Mouse (Mus musculus): ENCODE results near the gene Hmga2. TPM values are rescaled to one million over a fixed set of nuclear protein-coding genes. Genes with fewer than 3 reads are reported as not detected.

Hmga2 gene
- total and polyA plus RNA-seq, 2 experiments from 2014 or later, result 0.30 to 0.99 TPM

DNA sequence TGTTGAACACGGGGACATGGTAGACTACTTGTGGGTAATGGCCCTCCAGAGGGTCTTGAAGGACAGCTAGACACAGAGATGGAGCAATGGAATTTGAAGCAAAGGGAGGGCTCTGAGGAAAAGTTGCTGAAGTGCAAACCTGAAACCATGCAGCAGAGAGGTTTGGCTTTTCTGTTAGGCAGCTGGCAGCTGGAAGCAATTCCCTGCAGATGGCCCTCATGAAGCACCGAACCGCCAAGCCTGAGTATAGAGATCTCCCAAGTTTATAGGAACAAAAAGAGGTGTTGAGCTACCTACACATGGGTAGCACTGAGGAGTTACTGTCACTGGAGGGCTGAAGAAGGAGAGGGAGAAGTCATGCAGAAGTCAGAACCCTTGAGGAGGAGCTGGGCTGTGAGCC, 13.3 kb upstream of the Hmga2 start:
- Histone ChIP-seq H3K27me3 (ENCODE audit: insufficient read depth, low read length) (no peaks in the 10 kb centered on the region), H3K9me3 (ENCODE audit: low read length) (no peaks in the 10 kb centered on the region; the same call in 1 of the 2 replicates), H3K4me1 (ENCODE audit: insufficient read depth, low read length) (no peaks in the 10 kb centered on the region), H3K36me3 (ENCODE audit: insufficient read depth, low read length) (no peaks in the 10 kb centered on the region), H3K9ac (replicated peaks; ENCODE audit: low read length, poor library complexity, severe bottlenecking) (no peak overlapping the region), H3K4me2 (ENCODE audit: low read depth, low read length, poor library complexity, severe bottlenecking) (no peak overlapping the region), H3K27ac (ENCODE audit: low read depth, low read length) (no peak overlapping the region), H3K4me3 (ENCODE audit: low read depth, low read length) (no peak overlapping the region)
- ATAC-seq (ENCODE audit: low FRiP score) (no peak), DNase-seq (ENCODE audit: low spot score) (no peak)
- no peak for TF ChIP-seq CTCF (IDR thresholded peaks at IDR 0.05)
- WGBS, result 88% methylated on average over 3 of the region's 3 CpGs

DNA sequence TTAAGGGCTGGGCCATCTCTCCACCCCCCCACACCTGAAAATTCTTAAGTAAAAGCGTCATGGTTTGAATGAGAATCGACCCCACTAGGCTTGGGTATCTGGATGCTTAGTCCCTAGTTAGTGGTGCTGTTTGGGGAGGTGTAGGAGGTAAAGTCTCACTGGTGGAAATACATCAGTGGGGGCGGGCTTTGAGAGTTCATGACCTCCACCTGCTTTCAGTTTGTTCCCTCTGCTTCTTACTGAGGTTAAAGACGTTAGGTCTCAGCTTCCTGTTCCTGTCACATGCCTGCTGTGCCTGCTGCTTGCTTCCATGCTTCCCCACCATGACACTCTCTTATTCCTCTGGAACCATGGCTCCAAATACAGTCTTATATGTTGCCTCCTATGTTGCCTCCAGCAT, 12.3 kb upstream of the Hmga2 start:
- TF ChIP-seq CTCF (IDR thresholded peaks at IDR 0.05), result no peak
- Histone ChIP-seq H3K4me2 (ENCODE audit: low read depth, low read length, poor library complexity, severe bottlenecking) (no peak overlapping the region), H3K9ac (replicated peaks; ENCODE audit: low read length, poor library complexity, severe bottlenecking) (no peak overlapping the region), H3K27me3 (ENCODE audit: insufficient read depth, low read length) (no peaks in the 10 kb centered on the region), H3K9me3 (ENCODE audit: low read length) (no peaks in the 10 kb centered on the region; the same call in 1 of the 2 replicates), H3K4me1 (ENCODE audit: insufficient read depth, low read length) (no peaks in the 10 kb centered on the region), H3K27ac (ENCODE audit: low read depth, low read length) (no peak overlapping the region), H3K4me3 (ENCODE audit: low read depth, low read length) (no peak overlapping the region), H3K36me3 (ENCODE audit: insufficient read depth, low read length) (no peaks in the 10 kb centered on the region)
- ATAC-seq (ENCODE audit: low FRiP score), result no peak
- 76% methylated on average over 4 of the region's 4 CpGs for WGBS
- DNase-seq (ENCODE audit: low spot score), result no peak

GRCm38 (mm10) chr10:120487881-120488280, 11.6 kb upstream of the Hmga2 start:
- TF ChIP-seq CTCF (IDR thresholded peaks at IDR 0.05), result no peak
- Histone ChIP-seq H3K9me3 (ENCODE audit: low read length) (no peaks in the 10 kb centered on the region; the same call in 1 of the 2 replicates), H3K4me3 (ENCODE audit: low read depth, low read length) (no peak overlapping the region), H3K27ac (ENCODE audit: low read depth, low read length) (no peak overlapping the region), H3K9ac (replicated peaks; ENCODE audit: low read length, poor library complexity, severe bottlenecking) (no peak overlapping the region), H3K4me1 (ENCODE audit: insufficient read depth, low read length) (no peaks in the 10 kb centered on the region), H3K36me3 (ENCODE audit: insufficient read depth, low read length) (no peaks in the 10 kb centered on the region), H3K4me2 (ENCODE audit: low read depth, low read length, poor library complexity, severe bottlenecking) (no peak overlapping the region), H3K27me3 (ENCODE audit: insufficient read depth, low read length) (no peaks in the 10 kb centered on the region)
- ATAC-seq (ENCODE audit: low FRiP score) (no peak), DNase-seq (ENCODE audit: low spot score) (no peak)
- 100% methylated on average over 1 of the region's 1 CpGs for WGBS

GRCm38 (mm10) chr10:120485461-120485860, 9.2 kb upstream of the Hmga2 start:
- 0 out of 2 replicates have a peak, but pooled peaks cover 3% of the 10 kb centered on the region for H3K27me3 ChIP-seq (ENCODE audit: insufficient read depth, low read length)
- no peak overlapping the region for H3K4me2 ChIP-seq (ENCODE audit: low read depth, low read length, poor library complexity, severe bottlenecking)
- 76% methylated on average over 1 of the region's 1 CpGs for WGBS
- H3K27ac ChIP-seq (ENCODE audit: low read depth, low read length), result no peak overlapping the region
- ATAC-seq (ENCODE audit: low FRiP score) (no peak), DNase-seq (ENCODE audit: low spot score) (no peak)
- no peaks in the 10 kb centered on the region for H3K36me3 ChIP-seq (ENCODE audit: insufficient read depth, low read length)
- no peak overlapping the region for H3K9ac ChIP-seq (replicated peaks; ENCODE audit: low read length, poor library complexity, severe bottlenecking)
- TF ChIP-seq CTCF (IDR thresholded peaks at IDR 0.05), result no peak
- H3K4me1 ChIP-seq (ENCODE audit: insufficient read depth, low read length), result no peaks in the 10 kb centered on the region
- H3K9me3 ChIP-seq (ENCODE audit: low read length), result no peaks in the 10 kb centered on the region; the same call in 1 of the 2 replicates
- H3K4me3 ChIP-seq (ENCODE audit: low read depth, low read length), result no peak overlapping the region

DNA sequence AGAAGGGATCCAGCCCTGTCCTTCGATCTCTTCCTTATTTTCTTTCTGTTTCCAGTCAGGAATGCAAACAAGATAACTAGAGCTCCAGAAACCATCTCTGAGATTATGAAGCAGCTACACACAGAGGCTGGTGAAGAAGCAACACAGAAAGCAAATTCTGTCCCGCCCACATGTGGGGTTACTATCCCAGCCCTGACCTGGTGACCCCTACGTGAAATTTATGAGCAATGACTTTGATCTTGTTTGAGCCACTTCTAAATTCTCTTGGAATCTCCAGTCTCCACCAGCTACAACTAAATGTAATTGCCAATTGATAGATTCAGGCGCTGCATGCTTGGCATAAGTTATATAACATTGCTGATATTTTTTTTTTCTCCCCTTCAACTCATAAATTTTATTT, 7.9 kb upstream of the Hmga2 start:
- Histone ChIP-seq H3K4me2 (ENCODE audit: low read depth, low read length, poor library complexity, severe bottlenecking) (no peak overlapping the region), H3K4me3 (ENCODE audit: low read depth, low read length) (no peak overlapping the region), H3K36me3 (ENCODE audit: insufficient read depth, low read length) (no peaks in the 10 kb centered on the region), H3K9me3 (ENCODE audit: low read length) (no peaks in the 10 kb centered on the region; the same call in 1 of the 2 replicates), H3K9ac (replicated peaks; ENCODE audit: low read length, poor library complexity, severe bottlenecking) (no peak overlapping the region), H3K27me3 (ENCODE audit: insufficient read depth, low read length) (0 out of 2 replicates have a peak, but pooled peaks cover 3% of the 10 kb centered on the region), H3K27ac (ENCODE audit: low read depth, low read length) (no peak overlapping the region), H3K4me1 (ENCODE audit: insufficient read depth, low read length) (no peaks in the 10 kb centered on the region)
- WGBS, result 81% methylated on average over 4 of the region's 4 CpGs
- DNase-seq (ENCODE audit: low spot score), result no peak
- ATAC-seq (ENCODE audit: low FRiP score), result no peak
- no peak for TF ChIP-seq CTCF (IDR thresholded peaks at IDR 0.05)

- Histone ChIP-seq H3K9ac (replicated peaks; ENCODE audit: low read length, poor library complexity, severe bottlenecking) (no peak overlapping the region), H3K4me2 (ENCODE audit: low read depth, low read length, poor library complexity, severe bottlenecking) (peak overlapping the region; percentile 88; the same call in 1 of the 2 replicates), H3K27me3 (ENCODE audit: insufficient read depth, low read length) (peaks cover 23% of the 10 kb centered on the region), H3K4me1 (ENCODE audit: insufficient read depth, low read length) (peaks cover 16% of the 10 kb centered on the region), H3K27ac (ENCODE audit: low read depth, low read length) (no peak overlapping the region), H3K36me3 (ENCODE audit: insufficient read depth, low read length) (no peaks in the 10 kb centered on the region), H3K9me3 (ENCODE audit: low read length) (no peaks in the 10 kb centered on the region), H3K4me3 (ENCODE audit: low read depth, low read length) (no peak overlapping the region)
- DNase-seq (ENCODE audit: low spot score) (peak; percentile 36), ATAC-seq (ENCODE audit: low FRiP score) (no peak)
- 1% methylated on average over 16 of the region's 16 CpGs for WGBS
- TF ChIP-seq CTCF (IDR thresholded peaks at IDR 0.05), result no peak
Observed at GRCm38 (mm10) chr10:120478164-120478563, 1.9 kb upstream of the Hmga2 start.
